In the genomic region with DNA sequence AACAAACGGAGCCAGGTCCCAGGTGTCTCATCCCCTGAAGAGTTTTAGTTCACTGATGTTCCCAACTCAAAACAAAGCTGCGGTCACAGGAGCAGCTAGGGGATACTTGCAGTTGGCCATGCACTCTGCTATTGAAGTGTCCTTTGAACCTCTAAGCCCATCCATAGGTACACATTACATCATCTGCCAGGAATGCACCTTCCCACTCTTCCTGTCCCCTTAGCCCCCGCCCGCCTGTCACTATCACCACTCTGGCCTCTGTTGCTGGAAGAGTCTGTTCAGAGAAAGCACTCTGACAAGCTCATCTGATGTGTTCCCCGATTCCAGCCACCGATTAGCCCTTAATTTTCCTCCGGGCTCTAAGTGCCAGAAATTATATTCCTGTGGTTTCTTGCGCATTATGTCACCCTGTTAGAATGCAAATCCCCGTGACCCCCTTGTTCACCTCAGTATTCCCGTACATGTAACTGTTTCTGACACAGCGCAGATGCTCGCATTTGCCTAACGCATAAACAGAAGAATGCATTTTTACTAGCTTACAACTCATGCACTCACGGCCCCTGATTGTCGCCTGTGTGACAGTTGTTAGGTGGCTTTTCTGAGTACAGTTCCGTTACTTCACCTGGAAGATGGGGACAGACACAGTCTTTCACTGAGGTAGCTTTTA, we compare ENCODE assay signal across 13 mouse cellular contexts.
A peak's percentile ranks its signal among the peaks of the same experiment; 100 is the strongest.
DNase-seq lines count a peak whose midpoint lies in the region; ATAC-seq and TF ChIP-seq lines count a peak whose summit lies in the region.
"Had no signal": no experiment of that assay in that cellular context is flagged by ENCODE, and none has a peak within 500 bp of the region (broad histone marks: within the 10 kb centered on the region; RNA-seq: fewer than 3 reads in every experiment).

No protein-coding gene starts in this region.

- WGBS in heart, embryonic 16.5 days, result 34% methylated on average over 16 of the region's 16 CpGs
- WGBS in limb, embryonic 14.5 days, result 41% methylated on average over 16 of the region's 16 CpGs

- H3K4me2 ChIP-seq in heart, embryonic 16.5 days (ENCODE audit: low read depth, low read length), result peak overlapping the region; percentile 33
- H3K4me2 ChIP-seq in limb, embryonic 14.5 days (replicated peaks; ENCODE audit: low read depth, low read length, severe bottlenecking), result no peak overlapping the region

- no peaks in the 10 kb centered on the region for H3K36me3 ChIP-seq in heart, embryonic 16.5 days (ENCODE audit: control insufficient read depth, insufficient read depth)
- H3K36me3 ChIP-seq in limb, embryonic 14.5 days (ENCODE audit: control insufficient read depth, insufficient read depth, low read length), result no peaks in the 10 kb centered on the region
- H3K36me3 ChIP-seq: hindbrain, embryonic 10.5 days; midbrain, embryonic 10.5 days had no signal

- ATAC-seq in heart, embryonic 16.5 days (replicated peaks; ENCODE audit: extremely low read depth, insufficient read depth, low FRiP score), result no peak
- ATAC-seq in limb, embryonic 14.5 days (ENCODE audit: low FRiP score, low read depth), result 0 out of 2 replicates have a peak, but pooled peaks have one; percentile 37

- no peak for TF ChIP-seq POLR2A in limb, embryonic 14.5 days (IDR thresholded peaks at IDR 0.05; ENCODE audit: borderline replicate concordance, extremely low read depth, insufficient read depth, insufficient read length)

- no peak overlapping the region for H3K4me3 ChIP-seq in heart, embryonic 16.5 days (ENCODE audit: low read length)
- H3K4me3 ChIP-seq in limb, embryonic 14.5 days (replicated peaks; ENCODE audit: low read length), result no peak overlapping the region
- H3K4me3 ChIP-seq: hindbrain, embryonic 10.5 days; midbrain, embryonic 10.5 days had no signal

- H3K9me3 ChIP-seq in heart, embryonic 16.5 days (replicated peaks; ENCODE audit: control insufficient read depth, low read length), result no peaks in the 10 kb centered on the region
- no peaks in the 10 kb centered on the region for H3K9me3 ChIP-seq in limb, embryonic 14.5 days (ENCODE audit: control insufficient read depth, low read length)
- H3K9me3 ChIP-seq: hindbrain, embryonic 10.5 days; midbrain, embryonic 10.5 days had no signal

- DNase-seq in heart, postnatal 4 days, result no peak
- DNase-seq in retina, postnatal 1 day, result peak; percentile 43
- DNase-seq in retina, embryonic 14.5 days (ENCODE audit: low spot score), result no peak
- peak; percentile 32 for DNase-seq in limb, embryonic 14.5 days (ENCODE audit: low spot score)
- DNase-seq in yolk sac, embryonic 10.5 days (ENCODE audit: low spot score), result peak; percentile 51
- no peak for DNase-seq in right cerebral cortex, postnatal 25 days
- no peak for DNase-seq in right cerebral cortex, postnatal 36 days (ENCODE audit: low spot score in 2 of 2)
- DNase-seq: kidney, postnatal 36 days; thymus, adult 2 months had no signal

- H3K27ac ChIP-seq in heart, embryonic 16.5 days (ENCODE audit: low read length), result no peak overlapping the region
- H3K27ac ChIP-seq in limb, embryonic 14.5 days (replicated peaks; ENCODE audit: low read depth, low read length), result no peak overlapping the region
- H3K27ac ChIP-seq: hindbrain, embryonic 10.5 days had no signal

- H3K27me3 ChIP-seq in heart, embryonic 16.5 days (ENCODE audit: control insufficient read depth, insufficient read depth, low read length), result no peaks in the 10 kb centered on the region; the same call in 1 of the 2 replicates
- no peaks in the 10 kb centered on the region for H3K27me3 ChIP-seq in limb, embryonic 14.5 days (ENCODE audit: control insufficient read depth, insufficient read depth, low read length)
- H3K27me3 ChIP-seq: CH12.LX had no signal

- H3K4me1 ChIP-seq in heart, embryonic 16.5 days (ENCODE audit: control insufficient read depth, insufficient read depth, low read length), result peaks cover 7% of the 10 kb centered on the region
- peaks cover 10% of the 10 kb centered on the region; the same call in 1 of the 2 replicates for H3K4me1 ChIP-seq in limb, embryonic 14.5 days (ENCODE audit: control insufficient read depth, insufficient read depth, low read length)

- H3K9ac ChIP-seq in heart, embryonic 16.5 days (ENCODE audit: low read length), result no peak overlapping the region
- H3K9ac ChIP-seq in limb, embryonic 14.5 days (ENCODE audit: low read depth, low read length, severe bottlenecking), result no peak overlapping the region

Comparison
In these comparisons a context has a peak if more than half of its experiments do, and no peak if none do; other contexts are left out.
1. DNase-seq: peak in retina, postnatal 1 day (single experiment), limb, embryonic 14.5 days (single experiment) and yolk sac, embryonic 10.5 days (single experiment); none in heart, postnatal 4 days (single experiment), retina, embryonic 14.5 days (single experiment), right cerebral cortex, postnatal 25 days (single experiment) and right cerebral cortex, postnatal 36 days (0 of 2).